Mouse (Mus musculus) adrenal gland, postnatal 10 days (tissue): ENCODE measurements at regions not wholly inside any gene's neighbourhood (a gene's known extent, or its start where the extent isn't known, plus 50 kb on each side); places are given as distances from the start of the nearest gene placed in this dataset.

Source experiments
- DNase-seq: peaks from one replicate; pipeline ENCODE4 v3.0.0; 2021; ENCODE audit warnings: mixed read lengths

DNA sequence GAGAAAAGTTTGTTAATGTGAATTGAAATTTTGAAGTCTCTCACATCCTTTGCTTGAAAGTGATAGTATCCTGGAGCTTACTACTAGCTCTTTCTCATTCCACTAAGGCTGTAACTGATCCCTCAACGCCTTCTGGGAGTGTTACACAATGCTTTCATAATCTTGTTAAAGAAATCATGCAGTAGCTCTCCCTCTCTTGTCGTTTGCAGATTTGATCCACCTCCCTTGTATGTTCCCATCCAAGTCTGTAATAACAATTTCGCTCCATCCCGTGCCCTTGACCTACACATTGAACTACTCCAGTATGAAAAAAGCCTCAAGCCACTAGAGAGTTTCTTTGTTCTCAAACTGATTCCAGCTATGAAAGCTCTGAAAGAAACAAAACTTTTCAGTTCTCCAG is 63.9 kb upstream of the Fibin start:
- DNase-seq, result peak; percentile 3

DNA sequence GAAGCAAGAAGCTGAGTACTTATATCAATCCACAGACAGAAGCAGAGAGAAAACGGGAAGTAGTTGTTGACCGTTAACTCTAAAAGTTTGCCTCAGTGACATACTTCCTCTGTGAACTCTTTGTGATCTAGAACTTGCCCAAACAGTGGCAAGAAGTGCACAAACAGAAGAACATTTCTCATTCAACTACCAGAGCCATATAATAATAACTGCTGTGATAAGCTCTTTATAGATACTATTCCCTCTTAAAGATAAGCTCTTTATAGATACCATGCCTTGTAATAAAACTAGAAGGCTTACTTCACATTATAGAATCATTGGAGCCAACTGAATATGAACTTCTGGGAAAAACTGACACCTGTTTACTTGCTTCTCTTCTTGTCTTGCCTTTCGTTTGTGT is 89.7 kb upstream of the Fibin start:
- no peak for DNase-seq

DNA sequence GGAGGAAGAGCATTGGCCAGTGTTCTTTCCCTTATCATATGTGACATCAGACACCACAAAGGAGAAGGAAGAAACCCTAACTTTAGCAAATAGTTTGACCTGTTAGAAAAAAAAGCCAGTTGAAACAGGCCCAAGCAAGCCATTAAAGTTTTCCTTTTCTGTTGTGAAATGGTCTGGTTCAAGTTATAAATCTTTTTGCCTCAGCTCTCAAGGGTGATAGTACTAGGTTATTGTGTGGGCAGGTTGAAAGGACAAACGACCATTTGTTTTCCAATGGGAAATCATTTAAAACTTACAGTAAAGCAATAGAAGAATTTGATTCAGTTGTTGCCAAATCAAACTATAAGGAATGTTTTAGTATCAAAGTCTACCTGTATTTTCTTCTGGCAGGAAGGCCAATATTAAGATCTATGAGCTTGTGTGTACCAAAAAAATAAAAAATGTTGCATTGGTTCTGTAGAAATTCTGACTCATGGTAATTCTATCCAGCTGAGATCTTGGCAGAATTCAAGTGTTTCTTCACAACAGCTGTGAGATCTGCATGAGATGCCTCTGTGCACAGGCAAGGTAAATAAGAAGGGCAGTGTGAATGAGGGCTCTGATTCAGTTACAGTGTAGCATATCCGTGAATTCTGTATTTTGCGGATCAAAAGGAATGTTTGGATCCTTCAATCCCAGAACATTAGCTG is 109.5 kb upstream of the Fibin start:
- DNase-seq, result no peak

DNA sequence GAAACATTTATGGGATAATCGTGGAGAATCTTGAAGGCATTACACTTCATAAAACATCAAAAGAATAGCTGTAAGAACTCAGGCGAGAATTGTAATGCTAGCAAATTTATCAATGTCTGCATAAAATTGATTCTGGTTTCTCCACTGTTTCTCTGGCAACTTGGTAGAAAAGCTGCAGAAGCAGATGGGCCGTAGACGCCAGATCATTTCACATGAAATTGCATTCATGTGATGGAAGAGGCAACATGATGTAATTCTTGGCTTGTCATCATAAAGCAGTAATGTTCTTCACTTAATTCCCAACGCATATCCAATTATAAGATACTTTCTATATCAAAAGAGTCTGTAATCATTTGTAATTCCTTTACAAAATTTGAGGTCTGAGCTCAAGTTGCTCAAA is 113.6 kb upstream of the Fibin start:
- DNase-seq, result no peak

DNA sequence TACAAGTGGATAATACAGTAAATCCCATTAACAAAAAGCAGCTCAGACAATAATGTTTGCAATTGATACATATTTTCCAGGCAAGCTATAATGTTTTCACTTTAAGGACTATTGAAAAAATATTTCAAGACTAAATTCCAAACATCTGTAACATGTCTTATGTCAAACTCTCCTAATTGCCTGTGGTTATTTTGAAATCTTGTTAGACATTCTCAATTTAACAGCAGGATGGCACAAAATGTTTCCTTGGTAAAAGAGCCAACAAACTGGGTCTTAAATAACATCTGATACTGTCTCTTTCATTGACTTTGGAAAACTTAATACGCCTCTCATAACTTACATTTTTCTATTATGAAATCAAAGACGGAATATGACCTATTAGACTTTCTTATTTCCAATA is 115.8 kb upstream of the Slc5a12 start:
- no peak for DNase-seq

DNA sequence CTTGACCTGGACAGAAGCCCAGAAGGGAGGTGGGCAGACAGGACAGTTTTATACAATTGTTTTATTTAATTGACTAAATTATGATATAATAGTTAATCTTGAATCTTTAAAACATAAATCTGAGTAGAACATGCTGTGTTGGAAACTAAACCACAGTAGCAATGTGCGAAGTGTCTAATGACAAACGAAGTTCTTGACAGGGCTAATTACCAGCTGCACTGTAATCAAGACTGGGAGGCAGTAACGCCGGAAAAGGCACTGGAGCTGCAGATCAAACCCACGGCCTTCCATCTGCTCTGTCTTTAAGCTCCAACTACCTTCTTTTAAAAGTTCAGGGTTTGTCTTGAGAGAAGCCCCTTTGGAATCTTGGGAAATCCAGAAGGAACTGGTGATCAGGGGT is 110.9 kb upstream of the Slc5a12 start:
- no peak for DNase-seq

DNA sequence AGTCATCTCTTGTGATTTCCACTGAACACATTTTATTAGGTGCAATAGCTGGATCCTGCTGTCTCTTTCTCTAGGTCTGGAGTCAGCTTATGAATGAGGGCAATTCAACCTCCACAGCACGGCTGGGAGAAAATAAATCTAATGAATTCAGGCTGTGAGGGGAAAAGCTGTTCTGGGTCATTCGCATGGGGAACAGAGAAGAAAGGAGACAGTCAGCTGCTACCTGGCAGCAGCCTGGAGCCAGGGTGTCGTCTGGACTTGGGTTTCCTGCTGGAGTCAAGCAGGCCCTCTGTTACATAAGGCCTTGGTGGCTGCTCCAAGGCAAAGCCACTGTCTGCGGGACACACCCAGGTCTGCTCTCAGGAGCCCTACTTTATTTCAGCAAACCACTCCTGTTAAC is 110.4 kb upstream of the Slc5a12 start:
- no peak for DNase-seq

DNA sequence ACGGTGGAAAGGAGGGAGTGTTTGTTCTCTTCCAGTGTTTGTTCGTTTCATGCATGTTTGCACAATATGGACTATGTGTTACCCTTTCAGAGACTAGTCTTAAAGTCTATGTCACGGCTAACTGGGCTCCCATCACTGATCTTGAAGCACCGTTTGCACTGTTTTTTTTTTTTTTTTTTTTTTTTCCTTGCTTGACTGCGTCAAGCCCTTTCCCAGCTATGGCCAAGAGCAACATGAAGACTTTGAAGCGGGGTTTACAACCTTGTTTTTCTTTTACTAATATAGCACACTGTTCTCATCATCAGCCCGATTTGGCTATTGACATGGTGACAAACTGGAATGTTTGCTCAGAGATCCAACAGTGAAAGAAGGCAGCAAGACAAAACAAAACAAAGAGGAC is 109.1 kb upstream of the Slc5a12 start:
- DNase-seq, result no peak

DNA sequence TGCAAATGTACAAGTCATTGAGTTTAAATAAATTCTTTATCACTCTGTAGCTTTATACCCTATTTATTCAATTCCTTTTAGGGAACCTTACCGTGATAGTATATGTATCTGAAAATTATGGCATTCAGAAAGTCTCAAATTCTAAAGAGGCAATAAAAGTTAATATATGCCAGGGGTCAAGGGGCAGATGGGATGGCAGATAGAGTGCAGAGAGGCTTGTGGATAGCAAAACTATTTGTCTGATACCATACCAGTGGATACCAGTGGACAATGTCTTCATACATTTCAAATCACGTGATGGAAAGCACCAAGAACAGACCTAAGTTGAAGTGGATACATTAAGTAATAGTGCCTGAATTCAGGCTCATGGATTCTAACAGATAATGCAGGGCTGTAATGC is 95.3 kb upstream of the Slc5a12 start:
- no peak for DNase-seq

DNA sequence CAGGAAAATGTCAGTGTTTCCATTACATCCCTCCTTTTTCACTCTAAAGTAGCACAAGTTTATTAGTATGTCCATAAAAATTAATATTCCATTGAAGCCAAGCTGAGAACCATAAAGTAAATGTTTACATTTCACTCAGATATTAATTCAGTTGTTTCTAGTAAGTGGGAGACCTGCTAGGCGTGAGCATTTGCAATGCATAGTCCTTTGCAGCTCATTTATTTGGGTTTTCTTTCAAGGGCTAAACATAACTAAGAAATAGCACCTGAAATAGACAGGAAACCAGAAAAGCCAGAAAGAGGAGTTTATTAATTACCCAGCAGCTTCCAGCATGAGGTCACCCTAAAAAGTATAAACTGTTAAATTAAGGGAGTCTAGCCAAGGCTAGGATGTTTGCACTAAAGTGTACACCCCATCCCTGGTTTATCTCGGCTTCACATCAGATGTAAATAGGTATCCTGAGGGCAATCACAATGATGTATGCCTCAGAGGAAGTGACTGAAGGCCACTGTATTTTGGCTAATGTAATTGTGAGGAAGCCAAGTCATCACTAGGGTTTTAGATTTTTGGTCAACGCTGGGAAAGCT is 88.8 kb upstream of the Slc5a12 start:
- DNase-seq, result no peak

DNA sequence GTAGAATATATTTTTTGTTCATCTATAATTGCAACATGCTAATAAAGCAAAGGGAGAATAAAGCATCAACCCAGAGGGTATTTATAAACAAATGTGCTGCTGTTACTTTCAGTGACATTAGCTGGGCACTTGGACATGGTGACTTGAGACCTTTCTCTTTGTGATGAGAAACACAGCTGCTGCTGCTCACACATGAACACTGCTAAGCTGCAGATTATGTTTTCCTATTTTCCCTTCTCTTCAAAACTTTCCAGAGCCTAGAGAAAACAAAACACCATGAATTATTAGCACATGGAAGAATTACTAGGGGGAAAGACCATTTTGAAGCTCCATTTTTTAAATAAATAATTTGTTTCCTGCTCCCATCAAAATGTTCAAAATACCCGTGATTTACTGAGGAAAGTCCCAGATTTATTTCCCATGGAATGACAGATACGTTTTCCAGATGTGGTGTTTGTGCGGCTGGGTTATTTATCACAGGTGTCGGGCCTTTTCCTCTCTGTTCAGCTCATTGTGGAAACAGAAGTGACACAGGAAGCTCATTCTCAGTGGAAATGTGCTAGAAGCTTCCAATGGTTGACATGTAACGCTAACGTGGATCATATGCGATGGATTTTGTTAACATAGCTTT is 73.8 kb upstream of the Slc5a12 start:
- no peak for DNase-seq

DNA sequence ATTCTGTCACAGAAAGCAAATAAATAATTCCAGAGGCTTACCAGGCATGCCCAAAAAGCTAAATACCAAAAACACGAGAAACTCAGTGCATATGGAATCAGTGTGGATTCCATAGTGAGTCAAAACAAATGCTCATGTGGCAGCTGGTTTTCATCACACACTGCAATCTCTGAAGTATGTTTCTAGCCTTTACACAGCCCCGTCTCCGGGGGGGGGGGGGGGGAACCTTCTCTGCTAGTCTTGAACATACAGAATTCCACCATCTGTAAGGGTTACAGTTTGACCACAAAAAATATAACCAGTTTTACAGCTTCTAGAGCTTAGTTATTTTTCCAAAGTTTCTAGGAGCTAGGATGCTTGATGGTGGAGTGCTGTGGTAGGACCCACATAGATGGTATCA is 68.9 kb upstream of the Slc5a12 start:
- DNase-seq, result no peak

DNA sequence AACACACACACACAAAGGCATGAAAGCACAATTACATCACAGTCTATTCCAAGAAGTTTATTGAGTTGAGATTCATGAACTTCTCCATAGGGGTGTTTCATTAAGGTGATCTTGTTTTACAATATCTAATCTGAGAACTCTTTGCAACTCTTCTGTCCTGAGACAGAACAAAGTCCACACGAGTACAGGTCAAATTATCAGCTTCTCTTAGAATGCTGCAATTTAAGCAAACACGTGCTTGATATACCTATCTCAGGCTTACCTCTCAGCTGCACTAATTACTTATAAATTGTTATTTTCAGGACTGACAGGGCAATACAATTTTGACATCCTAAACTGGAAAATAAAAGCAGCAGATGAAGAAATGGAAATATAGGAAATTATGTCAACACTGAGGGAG is 57.0 kb upstream of the Slc5a12 start:
- DNase-seq, result no peak

DNA sequence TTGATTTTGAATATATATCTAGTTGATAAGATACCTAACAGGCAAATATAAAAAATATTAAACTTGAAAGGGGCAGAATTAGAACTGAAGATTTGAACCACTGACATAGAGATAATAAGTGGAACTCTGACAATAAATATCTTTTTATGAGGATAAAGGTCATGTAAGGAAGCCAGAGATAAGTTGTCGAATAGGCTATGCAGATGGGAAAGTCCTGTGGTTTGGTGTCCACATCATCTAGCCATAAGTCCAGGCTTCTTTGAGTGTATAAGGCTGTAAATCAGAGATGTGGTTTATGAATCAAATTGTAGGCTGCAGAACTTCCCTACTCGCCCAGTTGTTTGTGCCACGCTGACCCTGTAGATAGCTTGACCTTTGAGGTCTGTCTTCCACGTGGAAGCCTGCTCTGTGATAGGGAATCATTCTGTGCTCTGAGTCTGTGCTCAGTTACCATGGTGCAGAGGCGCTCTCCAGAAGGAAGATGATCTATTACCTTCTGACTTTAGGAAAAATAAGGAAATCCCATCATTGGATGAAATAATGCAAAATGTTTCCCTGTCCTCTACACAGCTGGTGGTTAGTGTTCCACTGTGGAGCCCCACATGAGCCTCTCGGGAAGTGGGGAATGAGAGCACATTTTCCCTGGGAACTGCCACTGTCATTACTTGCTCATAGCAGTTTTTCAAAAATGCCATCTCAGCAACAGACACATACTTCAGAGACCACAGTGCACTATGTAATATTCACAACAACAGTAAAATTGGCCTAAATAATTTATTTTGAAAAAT is 56.3 kb upstream of the Slc5a12 start:
- no peak for DNase-seq

DNA sequence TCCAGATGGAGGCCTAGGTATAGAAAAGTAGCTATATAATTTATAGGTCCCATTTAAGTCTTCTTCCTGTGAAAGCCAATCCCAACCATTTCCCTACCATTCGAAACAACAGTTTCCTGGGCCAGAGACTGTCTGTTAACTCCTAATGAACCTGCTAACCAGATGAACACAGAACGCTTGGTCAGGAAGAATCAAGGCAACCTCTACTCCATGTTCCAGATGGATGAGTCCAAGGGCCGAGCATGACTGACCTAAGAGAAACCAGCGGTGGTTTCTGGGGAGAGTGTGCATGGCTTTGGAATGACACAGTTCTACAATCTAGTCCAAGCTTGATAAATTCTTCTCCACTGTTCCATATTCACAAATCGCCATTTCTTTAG is 55.8 kb upstream of the Slc5a12 start:
- no peak for DNase-seq
